Mouse (Mus musculus) forebrain, embryonic 13.5 days (tissue): ENCODE measurements at regions not wholly inside any gene's neighbourhood (a gene's known extent, or its start where the extent isn't known, plus 50 kb on each side); places are given as distances from the start of the nearest gene placed in this dataset.

ENCODE experiments used
- ATAC-seq: fragments of 200-750 bp; cut with Nextera tagmentation; 2 replicates; pipeline ENCODE4 v1.8.0; 2017
- H3K27ac ChIP-seq: fragments of 300-500 bp; sonication (generic); 2 replicates; pipeline ENCODE4 v1.5.1; 2015; ENCODE audit warnings: inconsistent platforms, mild to moderate bottlenecking, moderate library complexity
- H3K27me3 ChIP-seq: fragments of 300-500 bp; sonication (generic); 2 replicates; pipeline ENCODE4 v1.6.1; 2015; ENCODE audit warnings: mild to moderate bottlenecking, inconsistent platforms
- H3K36me3 ChIP-seq: fragments of 300-500 bp; sonication (generic); 2 replicates; pipeline ENCODE4 v1.6.1; 2015; ENCODE audit warnings: mild to moderate bottlenecking, inconsistent platforms; ENCODE audit not compliant: poor library complexity, severe bottlenecking
- H3K4me1 ChIP-seq: fragments of 300-500 bp; sonication (generic); 2 replicates; pipeline ENCODE4 v1.6.1; 2015; ENCODE audit warnings: inconsistent platforms
- H3K4me2 ChIP-seq: fragments of 300-500 bp; sonication (generic); 2 replicates; pipeline ENCODE4 v1.6.1; 2015; ENCODE audit warnings: inconsistent platforms, mild to moderate bottlenecking, moderate library complexity
- H3K4me3 ChIP-seq: fragments of 300-500 bp; sonication (generic); 2 replicates; pipeline ENCODE4 v1.5.1; 2015; ENCODE audit warnings: mild to moderate bottlenecking, inconsistent platforms
- H3K9ac ChIP-seq: fragments of 300-500 bp; sonication (generic); 2 replicates; pipeline ENCODE4 v1.6.1; 2015; ENCODE audit warnings: mild to moderate bottlenecking, inconsistent platforms
- H3K9me3 ChIP-seq: fragments of 300-500 bp; sonication (generic); replicated peaks from 2 replicates; pipeline ENCODE4 v1.6.1; 2016; ENCODE audit warnings: inconsistent platforms
- WGBS: fragments of 180-500 bp; shearing (Covaris S2); methylation state at CpG from one replicate; pipeline ENCODE4 v1.1.7; 2015; 5-methylcytosine and 5-hydroxymethylcytosine counted together

GRCm38 (mm10) chr4:45664372-45664771 lies 132.1 kb upstream of the Shb start:
- no peak for ATAC-seq
- Histone ChIP-seq H3K4me3 (no peak overlapping the region), H3K27me3 (no peaks in the 10 kb centered on the region), H3K4me2 (no peak overlapping the region), H3K9ac (no peak overlapping the region), H3K9me3 (no peaks in the 10 kb centered on the region), H3K27ac (no peak overlapping the region), H3K36me3 (no peaks in the 10 kb centered on the region), H3K4me1 (no peaks in the 10 kb centered on the region)
- 91% methylated on average over 8 of the region's 8 CpGs for WGBS

DNA sequence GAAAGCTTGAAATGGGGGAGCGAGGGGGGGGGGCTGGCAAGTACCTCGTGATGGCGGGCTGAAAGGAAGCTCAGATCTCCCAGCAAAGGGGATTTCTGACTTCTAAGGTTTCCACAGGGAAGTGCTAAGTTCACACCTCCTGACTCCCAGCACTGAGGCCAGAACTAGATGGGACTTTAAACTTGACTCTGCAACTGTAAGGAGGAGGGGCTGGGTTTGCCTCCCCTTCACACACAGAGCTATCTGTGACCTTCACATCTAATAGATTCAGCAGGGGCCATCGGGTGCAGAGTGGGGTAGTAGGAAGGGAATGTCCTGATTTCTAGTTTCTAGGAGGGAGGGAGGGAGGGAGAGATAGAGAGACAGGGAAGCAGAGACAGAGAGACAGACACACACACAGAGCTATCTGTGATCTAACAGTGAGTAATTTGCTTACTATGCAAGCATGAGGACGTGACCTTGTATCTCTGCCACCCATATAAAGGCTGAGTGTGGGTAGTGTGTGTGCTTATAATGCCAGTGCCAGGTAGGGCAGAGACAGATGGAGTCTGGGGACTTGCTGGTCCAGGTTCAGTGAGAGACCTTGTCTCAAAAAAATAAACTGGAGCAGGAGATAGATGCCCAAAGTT lies 125.2 kb upstream of the Shb start:
- H3K36me3 ChIP-seq = no peaks in the 10 kb centered on the region
- no peak for ATAC-seq
- 45% methylated on average over 5 of the region's 5 CpGs for WGBS
- no peak overlapping the region for H3K4me2 ChIP-seq
- H3K27ac ChIP-seq = no peak overlapping the region
- peaks cover 34% of the 10 kb centered on the region for H3K4me1 ChIP-seq
- no peak overlapping the region for H3K9ac ChIP-seq
- H3K9me3 ChIP-seq = no peaks in the 10 kb centered on the region
- no peak overlapping the region for H3K4me3 ChIP-seq
- no peaks in the 10 kb centered on the region; the same call in 1 of the 2 replicates for H3K27me3 ChIP-seq

- WGBS = 69% methylated on average over 5 of the region's 5 CpGs
- peaks cover 34% of the 10 kb centered on the region for H3K4me1 ChIP-seq
- H3K27me3 ChIP-seq = no peaks in the 10 kb centered on the region; the same call in 1 of the 2 replicates
- ATAC-seq = no peak
- no peak overlapping the region for H3K9ac ChIP-seq
- peak overlapping the region; percentile 19; the same call in 1 of the 2 replicates for H3K27ac ChIP-seq
- H3K36me3 ChIP-seq = no peaks in the 10 kb centered on the region
- no peaks in the 10 kb centered on the region for H3K9me3 ChIP-seq
- H3K4me3 ChIP-seq = no peak overlapping the region
- H3K4me2 ChIP-seq = no peak overlapping the region
These were observed 123.5 kb upstream of the Shb start for GRCm38 (mm10) chr4:45655780-45656179.

DNA sequence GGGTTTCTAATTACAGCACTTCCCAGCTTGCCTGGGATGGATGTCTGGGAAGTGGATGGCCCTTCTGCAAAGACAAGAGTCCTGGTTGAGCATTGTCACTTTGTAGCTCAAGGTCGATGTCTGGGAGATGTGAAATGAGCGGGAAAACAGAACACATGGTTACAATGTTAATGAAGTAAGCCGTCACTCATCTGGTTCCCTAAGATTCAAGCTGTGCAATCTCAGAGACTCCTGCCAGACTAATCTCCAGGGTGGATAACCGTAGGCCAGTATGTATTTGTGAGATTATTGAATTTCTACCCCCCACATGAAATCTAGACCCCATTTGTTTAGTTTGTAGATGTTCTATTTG lies 122.5 kb upstream of the Shb start:
- Histone ChIP-seq H3K36me3 (no peaks in the 10 kb centered on the region), H3K4me3 (no peak overlapping the region; the same call in 1 of the 2 replicates), H3K4me1 (peaks cover 34% of the 10 kb centered on the region), H3K27ac (peak overlapping the region; percentile 90), H3K27me3 (no peaks in the 10 kb centered on the region; the same call in 1 of the 2 replicates), H3K9ac (0 out of 2 replicates have a peak overlapping the region, but pooled peaks have one; percentile 17), H3K9me3 (no peaks in the 10 kb centered on the region), H3K4me2 (peak overlapping the region; percentile 51)
- ATAC-seq = peak; percentile 72
- WGBS = 3% methylated on average over 4 of the region's 4 CpGs

DNA sequence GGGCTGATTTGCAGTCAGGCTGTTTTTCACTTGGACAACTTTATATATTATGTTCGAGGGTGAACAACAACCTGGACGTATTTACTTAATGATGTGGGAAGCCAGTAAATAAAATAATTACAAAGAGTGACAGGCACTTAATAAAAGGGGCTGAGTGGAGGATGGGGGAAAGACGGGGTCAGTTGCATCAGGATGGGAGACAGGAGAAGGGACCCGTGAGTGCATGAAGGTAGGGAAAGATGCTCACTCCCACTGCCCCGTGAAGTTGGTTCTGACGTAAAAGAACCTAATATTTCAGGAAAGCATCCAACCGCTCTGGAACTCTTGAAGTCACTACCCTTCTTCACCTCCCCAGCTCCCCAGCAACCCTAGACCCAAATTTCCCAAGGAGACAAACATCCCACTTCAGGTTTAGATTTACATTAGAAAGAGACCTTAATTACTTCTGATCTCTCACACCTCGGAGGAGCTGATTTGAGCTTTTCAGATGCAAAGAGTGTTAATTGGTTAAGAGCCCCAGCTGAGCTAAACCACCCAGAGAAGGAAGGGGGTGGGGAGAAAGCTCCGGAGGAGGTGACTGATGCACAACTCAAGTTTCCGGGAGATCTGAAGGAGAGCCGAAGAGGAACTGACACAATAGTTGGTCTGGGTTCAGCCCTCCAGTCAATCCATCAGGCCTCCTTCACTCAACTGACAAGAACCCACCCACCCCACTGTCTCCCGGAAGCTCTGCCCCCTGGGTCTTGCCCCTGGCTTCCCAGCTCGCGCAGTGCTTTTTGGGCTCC lies 121.9 kb upstream of the Shb start:
- H3K4me2 ChIP-seq = peak overlapping the region; percentile 51
- H3K27ac ChIP-seq = peak overlapping the region; percentile 90
- H3K9me3 ChIP-seq = no peaks in the 10 kb centered on the region
- 3% methylated on average over 14 of the region's 14 CpGs for WGBS
- no peak overlapping the region; the same call in 1 of the 2 replicates for H3K4me3 ChIP-seq
- H3K4me1 ChIP-seq = peaks cover 34% of the 10 kb centered on the region
- ATAC-seq = peak; percentile 90
- H3K36me3 ChIP-seq = no peaks in the 10 kb centered on the region
- H3K9ac ChIP-seq = 0 out of 2 replicates have a peak overlapping the region, but pooled peaks have one; percentile 17
- H3K27me3 ChIP-seq = no peaks in the 10 kb centered on the region; the same call in 1 of the 2 replicates

GRCm38 (mm10) chr4:45648884-45649577 lies 116.8 kb upstream of the Shb start:
- Histone ChIP-seq H3K27ac (no peak overlapping the region), H3K9me3 (no peaks in the 10 kb centered on the region), H3K36me3 (no peaks in the 10 kb centered on the region), H3K4me2 (no peak overlapping the region), H3K4me1 (peaks cover 7% of the 10 kb centered on the region), H3K9ac (no peak overlapping the region), H3K27me3 (no peaks in the 10 kb centered on the region), H3K4me3 (no peak overlapping the region)
- 91% methylated on average over 9 of the region's 9 CpGs for WGBS
- no peak for ATAC-seq

- H3K4me3 ChIP-seq = no peak overlapping the region
- no peak overlapping the region for H3K4me2 ChIP-seq
- ATAC-seq = no peak
- H3K27me3 ChIP-seq = no peaks in the 10 kb centered on the region
- H3K9me3 ChIP-seq = no peaks in the 10 kb centered on the region
- H3K9ac ChIP-seq = no peak overlapping the region
- no peaks in the 10 kb centered on the region for H3K36me3 ChIP-seq
- H3K27ac ChIP-seq = no peak overlapping the region
- WGBS = 80% methylated on average over 3 of the region's 3 CpGs
- no peaks in the 10 kb centered on the region for H3K4me1 ChIP-seq
These were observed 115.2 kb upstream of the Shb start for GRCm38 (mm10) chr4:45647514-45647913.

- no peak overlapping the region for H3K9ac ChIP-seq
- no peaks in the 10 kb centered on the region for H3K36me3 ChIP-seq
- ATAC-seq = no peak
- H3K27ac ChIP-seq = no peak overlapping the region
- no peaks in the 10 kb centered on the region for H3K27me3 ChIP-seq
- H3K4me1 ChIP-seq = peaks cover 25% of the 10 kb centered on the region
- H3K4me2 ChIP-seq = no peak overlapping the region
- no peaks in the 10 kb centered on the region for H3K9me3 ChIP-seq
- H3K4me3 ChIP-seq = no peak overlapping the region
- WGBS = 69% methylated on average over 10 of the region's 10 CpGs
These were observed 110.3 kb upstream of the Shb start for GRCm38 (mm10) chr4:45642604-45643003.

- H3K4me3 ChIP-seq = no peak overlapping the region
- no peaks in the 10 kb centered on the region for H3K27me3 ChIP-seq
- H3K36me3 ChIP-seq = no peaks in the 10 kb centered on the region
- H3K9me3 ChIP-seq = peaks cover 5% of the 10 kb centered on the region; the same call in 1 of the 2 replicates
- no peak for ATAC-seq
- H3K4me1 ChIP-seq = peaks cover 26% of the 10 kb centered on the region
- H3K4me2 ChIP-seq = no peak overlapping the region
- H3K27ac ChIP-seq = no peak overlapping the region
- 59% methylated on average over 5 of the region's 5 CpGs for WGBS
- H3K9ac ChIP-seq = no peak overlapping the region
These were observed 109.0 kb upstream of the Shb start for GRCm38 (mm10) chr4:45641272-45641671.

DNA sequence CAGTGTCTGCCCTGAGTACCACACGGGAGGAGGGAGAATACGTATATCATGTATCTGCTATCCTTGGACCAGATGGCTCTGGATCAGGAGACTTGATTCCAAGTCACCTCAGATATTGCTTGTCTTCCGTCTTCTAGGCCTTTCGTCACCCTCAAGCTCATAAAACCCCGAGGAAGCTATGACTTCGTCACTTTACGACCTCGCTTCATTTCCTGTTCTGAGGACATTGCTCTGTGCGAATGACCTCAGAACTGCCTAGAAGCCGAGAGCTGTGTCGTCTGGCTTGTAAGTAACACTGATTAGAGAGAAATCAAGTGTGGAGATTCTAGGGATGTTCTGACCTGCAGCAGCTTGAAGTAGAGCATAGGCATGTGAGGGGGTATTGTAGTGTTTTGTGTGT lies 108.4 kb upstream of the Shb start:
- Histone ChIP-seq H3K4me1 (peaks cover 26% of the 10 kb centered on the region), H3K36me3 (no peaks in the 10 kb centered on the region), H3K9me3 (peaks cover 6% of the 10 kb centered on the region; the same call in 1 of the 2 replicates), H3K9ac (no peak overlapping the region), H3K4me3 (no peak overlapping the region), H3K27ac (no peak overlapping the region), H3K27me3 (no peaks in the 10 kb centered on the region), H3K4me2 (no peak overlapping the region)
- 89% methylated on average over 11 of the region's 11 CpGs for WGBS
- no peak for ATAC-seq

DNA sequence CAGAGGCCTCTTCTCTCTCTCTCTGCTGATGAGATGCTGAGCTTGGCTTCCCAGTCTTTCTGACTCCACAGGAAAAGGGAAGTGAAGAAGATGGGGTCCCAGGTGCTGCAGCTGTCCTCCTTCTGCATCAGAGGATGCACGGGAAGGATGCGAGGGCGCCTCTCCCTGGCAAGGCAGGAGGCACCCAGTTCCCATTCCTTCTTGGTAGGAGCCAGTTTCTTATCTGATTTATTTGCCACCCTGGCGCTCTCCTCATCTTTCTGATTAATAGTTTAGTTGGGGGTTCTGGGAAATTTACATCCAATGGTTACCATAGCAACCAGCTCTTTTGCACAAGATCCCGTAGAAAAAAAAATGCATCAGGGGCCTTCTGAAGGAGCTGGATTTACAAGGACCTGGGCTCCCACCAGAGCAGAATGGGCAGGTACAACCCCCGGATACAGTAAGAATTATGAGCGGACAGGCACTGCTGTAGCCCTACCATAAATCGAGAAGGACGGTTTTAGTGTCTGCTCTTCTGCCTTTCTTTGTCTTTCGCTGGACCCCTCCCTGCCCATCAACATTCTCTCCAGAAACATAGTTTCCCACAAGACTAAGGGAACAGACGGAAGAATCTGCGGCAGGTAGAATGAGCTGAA lies 107.2 kb upstream of the Shb start:
- no peaks in the 10 kb centered on the region for H3K27me3 ChIP-seq
- no peak overlapping the region; the same call in 1 of the 2 replicates for H3K4me2 ChIP-seq
- ATAC-seq = 0 out of 2 replicates have a peak, but pooled peaks have one; percentile 20
- H3K27ac ChIP-seq = peak overlapping the region; percentile 49
- H3K9ac ChIP-seq = no peak overlapping the region
- no peaks in the 10 kb centered on the region for H3K36me3 ChIP-seq
- no peak overlapping the region for H3K4me3 ChIP-seq
- peaks cover 26% of the 10 kb centered on the region for H3K4me1 ChIP-seq
- H3K9me3 ChIP-seq = peaks cover 6% of the 10 kb centered on the region; the same call in 1 of the 2 replicates
- WGBS = 75% methylated on average over 12 of the region's 12 CpGs
